Mouse (Mus musculus) spleen, postnatal 10 days (tissue): ENCODE data around the gene Galnt18.
A peak's percentile ranks its signal among the peaks of the same experiment; 100 is the strongest.

Source experiments
- DNase-seq, 2 experiments: peaks; one replicate each; pipeline ENCODE4 v3.0.0; 2021 to 2022; ENCODE audit warnings: low spot score in 2 of 2

Gene Galnt18

DNA sequence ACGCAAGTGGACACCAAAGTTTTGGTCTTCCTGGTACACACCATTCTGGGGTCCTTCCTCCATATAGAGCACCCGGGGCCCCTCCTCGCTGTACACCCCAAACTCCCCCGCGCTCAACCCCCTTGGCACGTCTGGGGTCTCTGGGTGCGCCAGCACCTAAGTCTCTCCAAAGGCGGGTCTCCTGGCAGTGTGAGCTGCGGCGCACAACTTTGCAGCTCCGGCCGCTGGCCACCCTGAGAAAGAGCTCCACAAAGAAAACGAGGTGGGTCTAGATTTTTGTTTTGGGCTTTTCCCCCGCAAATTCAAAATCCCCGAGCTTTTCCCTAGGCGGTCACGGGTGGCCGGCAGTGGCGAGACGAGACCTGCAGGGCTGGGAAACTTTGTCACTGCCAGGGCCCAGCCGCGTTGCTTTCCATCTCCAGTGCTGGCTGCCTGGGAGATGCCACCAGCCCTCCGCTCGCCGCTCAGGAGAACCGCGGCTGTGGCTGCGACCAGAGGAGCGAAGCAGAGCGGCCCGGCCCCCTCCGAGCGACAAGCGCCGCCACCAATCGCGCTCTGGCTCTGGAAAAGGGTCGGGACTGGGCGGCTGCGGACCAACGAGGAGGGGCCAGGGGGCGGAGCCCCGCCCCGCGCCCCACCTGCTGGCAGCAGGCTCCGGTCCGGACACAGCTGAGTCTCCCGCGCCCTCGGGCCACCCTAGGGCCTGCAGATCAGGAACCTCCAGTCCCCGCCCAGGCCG, at the start of gene Galnt18:
Gene Galnt18, minus strand, starts transcription at position 474 of the 739 bp plus-strand sequence.
- DNase-seq = peak in 1 of 2 experiments; percentile 51

DNA sequence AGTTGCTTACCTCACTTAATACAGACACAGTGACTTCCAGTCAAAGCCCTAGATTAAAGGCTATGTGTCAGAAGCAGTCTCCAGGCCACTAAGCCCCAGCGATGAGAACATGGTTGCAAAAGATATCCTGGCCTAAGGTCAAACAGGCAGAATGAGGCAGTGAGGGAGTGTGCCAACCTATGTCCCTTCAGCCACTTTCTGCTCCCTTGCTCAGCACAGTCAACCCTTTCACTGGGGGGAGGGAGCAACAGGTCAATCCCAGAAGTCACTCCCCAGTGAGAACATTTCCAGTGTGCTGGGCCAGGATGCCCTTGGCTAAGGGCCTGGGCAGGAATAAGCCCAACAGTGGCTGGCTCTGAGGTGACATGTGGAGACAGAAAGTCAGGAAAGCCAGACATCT, 47.6 kb upstream of the Galnt18 start:
- DNase-seq = no peak

- DNase-seq = no peak
Measured at GRCm38 (mm10) chr7:111813093-111813492, 33.3 kb upstream of the Galnt18 start.

GRCm38 (mm10) chr7:111811036-111811435, 31.3 kb upstream of the Galnt18 start:
- DNase-seq = no peak

DNA sequence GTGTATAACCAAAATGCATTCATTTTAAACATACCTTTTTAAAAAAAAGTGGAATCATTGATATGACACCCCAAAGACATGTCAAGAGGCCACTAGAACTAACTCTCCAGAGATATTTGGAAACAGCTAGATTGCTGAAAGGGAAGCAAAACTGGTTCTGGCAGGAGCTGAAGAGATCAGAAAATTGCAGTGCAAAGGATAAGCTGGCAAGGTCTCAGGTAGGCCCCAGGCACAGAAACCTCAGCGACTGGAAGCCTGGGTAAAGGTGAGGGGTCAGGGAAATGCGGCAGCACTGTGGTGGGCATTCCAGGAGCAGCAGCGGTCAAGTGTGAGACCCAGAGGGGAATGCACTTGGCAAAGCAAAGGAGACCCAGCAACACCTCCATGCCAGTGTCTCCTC, 30.0 kb upstream of the Galnt18 start:
- no peak for DNase-seq

GRCm38 (mm10) chr7:111806083-111806482, 26.3 kb upstream of the Galnt18 start:
- no peak for DNase-seq

- DNase-seq = no peak
Measured at GRCm38 (mm10) chr7:111804646-111805045, 24.9 kb upstream of the Galnt18 start.

DNA sequence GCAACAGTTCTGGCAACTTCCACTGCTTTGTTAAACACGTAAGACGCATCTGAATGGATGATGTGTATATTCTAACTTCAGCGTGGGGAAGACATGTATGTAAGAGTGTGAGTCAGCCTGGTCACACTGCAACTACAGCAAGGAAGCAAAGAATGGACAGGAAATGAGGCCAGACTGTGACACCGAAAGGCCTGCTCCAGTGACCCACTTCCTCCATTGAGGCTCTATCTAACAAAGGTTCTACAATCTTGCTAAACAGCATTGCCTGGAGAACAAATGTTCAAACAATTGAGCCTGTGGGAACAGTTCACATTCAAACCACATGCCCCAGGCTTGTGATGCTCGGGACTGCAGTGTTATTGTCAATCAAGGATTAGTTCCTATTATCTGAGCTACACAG, 21.0 kb upstream of the Galnt18 start:
- no peak for DNase-seq

DNA sequence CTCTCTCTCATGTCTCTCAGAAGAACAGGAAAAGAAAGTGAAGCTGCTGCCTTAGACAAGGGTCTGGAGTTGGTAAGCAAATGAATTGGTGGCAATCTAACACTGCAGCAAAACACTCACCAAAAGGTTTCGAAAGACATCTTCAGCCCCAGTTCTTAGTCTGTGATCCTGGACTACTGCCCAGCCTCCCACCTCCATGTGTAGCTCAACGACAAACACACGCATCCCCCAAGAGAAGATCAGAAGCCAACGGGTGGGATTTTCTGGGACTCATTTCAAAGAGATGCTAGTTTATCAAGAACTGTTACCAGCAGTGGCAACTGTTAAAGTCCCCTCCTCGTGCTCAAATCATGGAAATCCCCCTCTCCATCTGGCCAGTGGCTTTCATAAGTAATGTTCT, 20.3 kb upstream of the Galnt18 start:
- DNase-seq = no peak

DNA sequence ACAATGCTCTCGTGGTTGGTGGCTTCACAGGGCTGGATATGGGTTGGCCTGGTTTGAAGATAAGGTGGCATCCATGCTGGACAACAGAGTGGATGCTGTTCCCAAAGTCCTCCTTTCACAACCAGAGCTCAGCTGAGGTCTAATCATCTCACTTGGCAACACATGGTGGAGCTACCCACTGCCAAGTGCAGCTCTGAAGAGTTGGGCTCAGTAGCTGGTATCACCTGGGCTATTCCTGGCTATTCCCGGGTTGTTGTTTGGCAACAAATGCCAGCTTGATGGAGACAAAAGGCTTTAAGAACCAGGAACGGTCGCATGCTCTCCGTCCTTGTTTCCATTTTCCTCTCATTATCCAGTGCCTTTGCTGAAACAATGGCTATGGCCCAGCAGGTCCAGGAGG, 19.2 kb upstream of the Galnt18 start:
- no peak for DNase-seq

- DNase-seq = no peak
Measured at GRCm38 (mm10) chr7:111797337-111798010, 17.7 kb upstream of the Galnt18 start.

GRCm38 (mm10) chr7:111795059-111795458, 15.3 kb upstream of the Galnt18 start:
- DNase-seq = no peak

DNA sequence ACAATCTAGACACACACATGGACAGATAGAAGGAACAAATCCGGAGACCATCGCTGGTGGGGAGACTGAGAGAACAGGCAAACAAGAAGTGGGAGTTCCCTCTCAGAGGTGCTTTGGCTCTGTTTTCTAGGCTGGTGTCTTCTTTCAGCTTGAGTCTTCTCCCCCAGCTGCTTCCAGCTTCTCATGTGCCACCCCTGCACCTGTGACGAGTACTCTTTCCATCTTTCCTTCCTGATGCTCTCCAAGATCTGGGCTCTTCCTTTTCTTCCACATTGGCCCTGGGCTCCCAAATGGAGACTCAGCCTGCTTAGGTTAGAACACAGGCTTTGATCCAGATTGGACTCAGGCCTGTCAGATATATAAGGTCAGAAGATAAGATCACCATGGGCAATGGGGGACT, 12.4 kb upstream of the Galnt18 start:
- no peak for DNase-seq

DNA sequence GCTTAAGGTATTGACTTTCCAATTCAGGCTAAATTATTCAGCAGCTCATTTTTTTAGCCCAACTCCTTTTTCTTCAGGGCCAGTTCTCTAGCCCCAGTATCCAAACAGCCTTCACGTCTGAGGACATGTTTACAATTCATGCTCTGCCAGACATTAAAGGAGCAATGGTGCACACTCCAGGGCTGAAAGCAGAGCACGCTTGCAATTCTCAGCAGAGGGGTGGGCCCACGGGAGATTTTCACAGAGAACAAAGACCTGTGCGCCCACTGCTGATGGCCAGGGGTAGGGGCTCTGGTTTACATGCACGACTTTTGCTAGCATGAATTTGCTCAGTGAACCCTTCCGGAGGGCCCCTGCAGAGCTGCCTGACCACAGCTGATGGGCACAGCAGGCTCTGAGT, 11.6 kb upstream of the Galnt18 start:
- no peak for DNase-seq

DNA sequence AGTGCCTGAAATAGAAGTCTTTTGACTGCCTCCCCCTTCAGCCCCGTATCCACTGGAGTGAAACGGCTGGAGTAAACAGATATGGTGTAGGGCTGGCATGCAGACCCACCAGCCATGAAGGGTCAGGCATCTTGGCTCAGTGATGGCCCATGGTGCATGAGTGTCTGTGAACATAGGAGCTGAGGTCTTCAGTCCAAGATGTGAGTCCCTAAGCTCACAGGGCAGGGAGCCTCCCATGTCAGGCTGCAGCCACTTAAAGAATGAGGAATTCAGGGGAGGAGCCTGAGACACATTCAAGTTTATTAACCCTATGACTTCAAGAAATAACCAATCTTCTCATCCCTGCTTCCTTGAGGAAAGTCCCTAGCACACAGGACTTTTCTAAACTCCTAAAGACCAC, 8.1 kb upstream of the Galnt18 start:
- no peak for DNase-seq

DNA sequence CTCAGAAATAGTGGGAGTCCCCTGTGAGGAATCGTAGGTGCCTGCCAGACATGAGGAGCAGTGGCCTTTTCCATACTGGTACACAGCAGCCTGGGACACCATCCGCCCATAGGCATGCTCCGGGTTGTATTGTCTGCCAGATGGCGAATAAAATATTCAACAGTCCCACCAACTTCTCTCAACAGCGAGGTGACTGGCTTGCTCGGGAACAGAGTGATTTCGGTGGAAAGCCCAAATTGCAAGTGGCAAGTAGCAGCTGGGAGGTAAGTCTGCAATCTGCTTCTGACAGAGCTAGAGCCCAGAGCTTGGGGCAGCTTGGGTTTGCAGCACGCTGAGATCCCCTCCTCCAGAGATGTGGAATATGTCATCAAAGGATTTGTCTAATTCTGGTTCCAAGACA, 5.7 kb upstream of the Galnt18 start:
- no peak for DNase-seq

- DNase-seq = peak; percentile 13 to 54
Measured at GRCm38 (mm10) chr7:111782126-111782525, 2.3 kb upstream of the Galnt18 start.

DNA sequence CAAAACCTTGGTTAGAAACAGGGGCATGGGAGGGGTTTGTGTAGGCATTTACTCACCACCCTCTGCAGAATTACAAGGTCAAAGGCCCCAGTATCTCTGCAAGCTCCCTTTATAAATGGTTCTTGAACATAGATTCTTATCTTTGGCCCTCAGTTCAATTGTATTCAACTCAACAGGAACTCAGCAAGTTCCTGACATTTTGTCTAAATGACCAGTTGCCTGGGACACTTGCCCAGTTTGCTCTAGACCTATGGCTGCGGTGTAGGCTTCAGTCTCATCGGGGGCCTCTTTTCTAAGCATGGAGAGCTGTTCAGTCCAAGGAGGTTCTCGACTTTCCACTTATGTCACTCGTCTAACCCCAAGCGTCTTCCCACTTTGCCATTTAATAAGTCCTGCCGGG, 1.5 kb upstream of the Galnt18 start:
- DNase-seq = no peak

DNA sequence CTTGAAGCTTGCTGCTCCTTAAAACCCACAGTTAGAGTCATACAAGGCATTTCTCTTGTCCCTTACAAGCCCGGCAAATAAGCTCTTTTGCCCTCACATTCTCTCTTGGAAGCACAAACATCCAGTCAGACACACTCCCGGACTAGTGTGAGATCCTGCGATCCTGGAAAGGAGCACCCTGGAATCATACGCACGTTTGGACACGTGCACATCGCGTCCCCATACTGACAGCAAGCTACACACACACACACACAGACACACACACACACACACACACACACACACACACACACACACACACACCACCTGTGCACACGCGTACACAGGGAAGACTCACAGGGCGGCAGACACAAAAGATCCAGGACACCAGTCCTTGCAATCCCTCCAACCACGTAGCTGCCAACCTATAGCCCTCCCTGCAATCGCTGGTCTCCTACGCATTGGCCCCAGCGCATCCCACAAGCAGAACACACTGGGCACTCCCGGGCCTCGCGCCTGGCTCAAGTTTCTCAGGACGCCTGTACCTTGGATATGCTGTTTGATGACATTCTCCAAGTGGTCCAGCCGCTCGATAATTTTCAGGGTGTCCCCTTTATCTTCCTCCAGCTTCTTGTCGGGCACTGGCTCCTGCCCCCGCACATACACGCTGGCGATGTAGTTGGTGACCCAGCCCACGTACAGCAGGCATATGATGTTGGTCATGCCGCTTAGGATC, 831 bp downstream of the Galnt18 start:
- DNase-seq = no peak

DNA sequence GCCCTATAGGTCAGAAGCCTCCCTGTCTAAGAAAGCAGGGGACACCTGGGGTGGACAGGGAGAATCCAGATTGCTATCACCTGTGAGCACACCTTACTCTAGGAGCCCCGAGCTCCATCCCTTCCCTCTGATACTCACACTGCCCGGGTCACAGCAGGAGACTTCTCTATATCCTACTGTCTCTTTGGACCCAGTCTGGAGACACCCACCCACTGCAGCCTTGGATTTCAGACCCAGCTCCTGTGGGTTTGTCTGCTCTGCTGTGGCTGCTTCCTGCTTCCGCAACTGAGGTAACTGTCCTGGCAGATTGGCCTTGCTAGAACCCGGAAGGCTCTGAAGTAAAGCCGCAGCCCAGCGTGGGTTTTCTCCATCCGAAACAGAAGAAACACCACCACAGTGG, 1.6 kb downstream of the Galnt18 start:
- no peak for DNase-seq

DNA sequence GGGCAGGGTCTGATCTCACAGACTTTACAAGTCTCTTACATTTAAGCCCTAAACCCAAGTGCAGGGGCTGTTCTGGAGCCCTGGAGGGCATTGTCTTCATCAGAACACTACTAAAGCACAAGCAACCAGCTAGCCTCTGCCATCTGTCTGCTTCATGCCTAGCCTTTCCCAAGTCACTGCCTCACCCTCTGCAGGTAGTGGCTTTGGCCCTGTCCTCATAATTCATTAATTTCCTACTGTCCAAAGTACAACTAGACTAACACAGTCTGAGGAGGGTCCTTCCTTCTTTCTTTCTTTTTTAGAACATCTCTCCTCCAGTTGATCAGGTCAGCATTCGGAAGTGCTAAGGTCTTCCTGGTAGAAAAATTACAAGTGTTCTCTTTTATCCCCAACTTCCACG, 2.6 kb downstream of the Galnt18 start:
- DNase-seq = no peak

GRCm38 (mm10) chr7:111776160-111776559, 3.6 kb downstream of the Galnt18 start:
- no peak for DNase-seq

DNA sequence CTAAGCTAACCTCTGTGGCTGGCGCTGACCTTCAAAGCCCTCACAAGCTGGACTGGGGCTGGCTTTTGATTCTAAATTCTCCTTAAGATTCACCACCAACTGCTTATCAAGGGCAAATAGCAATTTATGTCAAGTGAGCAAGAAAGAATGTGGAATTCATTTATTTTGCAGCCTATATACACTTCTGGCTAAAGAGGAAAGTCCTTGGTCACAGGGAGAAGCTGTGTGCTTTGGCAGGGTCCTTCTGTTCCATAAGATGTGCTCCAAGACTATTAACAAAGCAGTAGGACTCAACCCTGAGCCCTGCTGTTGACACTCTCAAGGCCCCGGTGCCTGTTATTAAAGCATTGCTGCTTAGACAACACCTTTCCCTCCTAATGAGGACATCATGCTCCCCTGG, 7.4 kb downstream of the Galnt18 start:
- no peak for DNase-seq
